In the genomic region with DNA sequence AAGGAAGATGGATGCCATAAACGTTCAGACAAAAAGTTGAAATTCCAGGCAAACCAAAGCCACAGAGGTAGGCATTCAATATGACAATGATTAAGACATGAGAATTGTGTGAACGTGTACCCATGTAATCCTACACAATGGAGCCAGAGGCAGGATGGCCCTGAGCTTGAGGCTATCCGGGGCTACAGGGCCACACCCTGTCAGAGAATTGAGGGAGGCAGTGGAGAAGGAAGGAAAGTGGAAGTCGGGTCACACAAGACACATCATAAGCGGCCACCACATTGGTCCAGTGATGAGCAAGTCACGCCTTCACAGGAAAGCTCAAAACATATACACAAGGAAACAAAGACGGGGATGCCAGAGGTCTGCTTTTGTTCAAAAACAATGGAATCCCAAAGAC, we compare ENCODE assay signal across 20 mouse cellular contexts.
"Had no signal": no experiment of that assay in that cellular context is flagged by ENCODE, and none has a peak within 500 bp of the region (broad histone marks: within the 10 kb centered on the region; RNA-seq: fewer than 3 reads in every experiment).

No protein-coding gene starts in this region.

- H3K36me3 ChIP-seq: liver, embryonic 12.5 days; midbrain, embryonic 10.5 days; midbrain, embryonic 13.5 days; midbrain, embryonic 15.5 days; neural tube, embryonic 13.5 days; neural tube, embryonic 15.5 days had no signal

- H3K27me3 ChIP-seq: liver, embryonic 12.5 days; midbrain, embryonic 13.5 days; midbrain, embryonic 15.5 days; neural tube, embryonic 13.5 days; neural tube, embryonic 15.5 days had no signal

- H3K4me1 ChIP-seq: liver, embryonic 12.5 days; midbrain, embryonic 10.5 days; midbrain, embryonic 13.5 days; midbrain, embryonic 15.5 days; neural tube, embryonic 13.5 days; neural tube, embryonic 15.5 days had no signal

- H3K4me2 ChIP-seq: liver, embryonic 12.5 days; midbrain, embryonic 13.5 days; midbrain, embryonic 15.5 days; neural tube, embryonic 13.5 days; neural tube, embryonic 15.5 days had no signal

- H3K9me3 ChIP-seq: liver, embryonic 12.5 days; midbrain, embryonic 13.5 days; midbrain, embryonic 15.5 days; neural tube, embryonic 13.5 days; neural tube, embryonic 15.5 days had no signal

- ATAC-seq: liver, embryonic 12.5 days; lung, postnatal 0 days; midbrain, embryonic 13.5 days; midbrain, embryonic 15.5 days had no signal

- H3K9ac ChIP-seq: liver, embryonic 12.5 days; liver, embryonic 14.5 days; midbrain, embryonic 13.5 days; midbrain, embryonic 15.5 days; neural tube, embryonic 13.5 days; neural tube, embryonic 15.5 days had no signal

- DNase-seq: lung, adult 2 months; lung, postnatal 14 days; lung, postnatal 36 days; retina, postnatal 1 day; right cerebral cortex, adult 18-20 months; right cerebral cortex, postnatal 25 days; right cerebral cortex, postnatal 4 days; spleen, adult 18-20 months; thymus, adult 18-20 months; thymus, postnatal 14 days; thymus, postnatal 36 days had no signal

- H3K4me3 ChIP-seq: liver, embryonic 12.5 days; midbrain, embryonic 10.5 days; midbrain, embryonic 13.5 days; midbrain, embryonic 15.5 days; myocyte; neural tube, embryonic 13.5 days; neural tube, embryonic 15.5 days had no signal

- H3K27ac ChIP-seq: liver, embryonic 12.5 days; liver, embryonic 14.5 days; midbrain, embryonic 10.5 days; midbrain, embryonic 13.5 days; midbrain, embryonic 15.5 days; neural tube, embryonic 13.5 days; neural tube, embryonic 15.5 days had no signal
